Mouse (Mus musculus) intestine, postnatal 0 days (tissue): Measurements from ENCODE around the gene Slc9a4. TPM values are rescaled to one million over a fixed set of nuclear protein-coding genes. Genes with fewer than 3 reads are reported as not detected.
A peak's percentile ranks its signal among the peaks of the same experiment; 100 is the strongest.

ENCODE experiments used
- ATAC-seq: fragments of 200-750 bp; cut with Nextera tagmentation; 2 replicates; pipeline ENCODE4 v1.8.0; 2017; ENCODE audit warnings: mild to moderate bottlenecking, moderate TSS enrichment, moderate library complexity
- H3K27ac ChIP-seq: fragments of 300-500 bp; sonication (generic); 2 replicates; pipeline ENCODE4 v1.5.1; 2014; ENCODE audit warnings: mild to moderate bottlenecking, low read depth, low read length, moderate library complexity
- H3K27me3 ChIP-seq: fragments of 300-500 bp; sonication (generic); replicated peaks from 2 replicates; pipeline ENCODE4 v1.6.1; 2014; ENCODE audit warnings: low read length, mixed read lengths; ENCODE audit not compliant: control insufficient read depth, insufficient read depth
- H3K36me3 ChIP-seq: fragments of 300-500 bp; sonication (generic); 2 replicates; pipeline ENCODE4 v1.6.1; 2014; ENCODE audit warnings: mild to moderate bottlenecking, moderate library complexity; ENCODE audit not compliant: control insufficient read depth, insufficient read depth
- H3K4me1 ChIP-seq: fragments of 300-500 bp; sonication (generic); replicated peaks from 2 replicates; pipeline ENCODE4 v1.6.1; 2014; ENCODE audit warnings: antibody characterized with exemption, low read length, mixed read lengths; ENCODE audit not compliant: control insufficient read depth, insufficient read depth
- H3K4me2 ChIP-seq: fragments of 300-500 bp; sonication (generic); replicated peaks from 2 replicates; pipeline ENCODE4 v1.6.1; 2014; ENCODE audit warnings: low read depth, mild to moderate bottlenecking, moderate library complexity
- H3K4me3 ChIP-seq: fragments of 300-500 bp; sonication (generic); 2 replicates; pipeline ENCODE4 v1.5.1; 2014; ENCODE audit warnings: low read depth, low read length
- H3K9ac ChIP-seq: fragments of 300-500 bp; sonication (generic); 2 replicates; pipeline ENCODE4 v1.6.1; 2014; ENCODE audit warnings: mild to moderate bottlenecking, low read depth, low read length
- H3K9me3 ChIP-seq: fragments of 300-500 bp; sonication (generic); 2 replicates; pipeline ENCODE4 v1.6.1; 2016; ENCODE audit warnings: mixed run types; ENCODE audit not compliant: control insufficient read depth
- CTCF ChIP-seq: sonication (generic); IDR thresholded peaks from 2 replicates; pipeline ENCODE4 v1.5.1; 2016; ENCODE audit warnings: low read depth, mild to moderate bottlenecking, control low read depth, antibody characterized with exemption, moderate library complexity
- WGBS: fragments of 180-500 bp; shearing (Covaris S2); extraction: QIAGEN DNeasy Blood & Tissue Kit; methylation state at CpG from one replicate; pipeline ENCODE4 v1.1.7; 2014; 5-methylcytosine and 5-hydroxymethylcytosine counted together
- polyA plus RNA-seq: library from polyadenylated mRNA; unstranded; fragments of >200 nt; fragmentation: Nextera tagmentation; extraction: Ambion mirVana; gene quantifications from 2 replicates; pipeline ENCODE4 v1.2.1, GENCODE M21; 2015

The Slc9a4 gene
- polyA plus RNA-seq, 1 experiment from 2014 or later: 0.20 TPM

DNA sequence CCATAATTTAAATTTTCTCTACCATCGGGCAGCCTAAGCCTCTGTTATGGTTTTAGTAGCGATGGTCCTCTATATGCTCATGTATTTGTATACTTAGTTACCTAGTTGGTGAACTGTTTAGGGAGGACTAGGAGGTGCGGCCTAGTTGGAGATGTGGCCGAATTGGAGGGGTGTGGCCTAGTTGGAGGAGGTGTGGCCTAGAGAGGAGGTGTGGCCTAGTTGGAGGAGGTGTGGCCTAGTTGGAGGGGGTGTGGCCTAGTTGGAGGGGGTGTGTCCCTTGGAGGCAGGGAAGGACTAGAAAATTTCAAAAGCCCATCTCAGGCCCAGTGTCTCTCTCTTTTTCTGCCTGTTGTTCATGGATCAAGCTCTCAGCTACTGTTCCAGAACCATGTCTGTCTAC is 91.6 kb downstream of the Slc9a4 start:
- ATAC-seq: no peak
- WGBS: 94% methylated on average over 4 of the region's 4 CpGs

DNA sequence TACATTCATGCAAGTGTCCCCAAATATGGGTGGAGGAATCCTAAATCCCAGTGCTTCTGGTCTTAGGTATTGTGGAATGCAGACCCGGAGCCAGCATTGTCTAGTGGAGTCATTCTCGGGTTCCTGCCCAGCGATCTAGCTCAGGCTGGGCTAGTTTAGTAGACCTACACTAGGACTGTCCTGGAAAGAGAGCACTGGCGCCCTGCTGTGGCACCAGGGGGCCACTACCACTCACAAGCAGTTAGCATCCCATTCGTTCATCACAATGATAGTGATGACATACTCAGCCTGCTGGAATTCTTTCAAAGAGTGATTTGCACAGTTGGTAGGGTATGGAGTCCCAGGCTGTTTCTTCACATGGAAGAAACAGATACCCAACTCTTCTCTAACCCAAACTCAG is 97.4 kb downstream of the Slc9a4 start:
- no peak overlapping the region for H3K9ac ChIP-seq
- ATAC-seq: no peak
- no peaks in the 10 kb centered on the region for H3K4me1 ChIP-seq
- WGBS: 45% methylated on average over 5 of the region's 5 CpGs
- no peaks in the 10 kb centered on the region for H3K36me3 ChIP-seq
- no peaks in the 10 kb centered on the region for H3K9me3 ChIP-seq
- no peak overlapping the region for H3K4me2 ChIP-seq
- TF ChIP-seq CTCF: peak; percentile 64
- H3K4me3 ChIP-seq: no peak overlapping the region
- H3K27ac ChIP-seq: no peak overlapping the region
- H3K27me3 ChIP-seq: peaks cover 28% of the 10 kb centered on the region

More for the DNA sequence above, 91.6 kb downstream of the Slc9a4 start:
- TF ChIP-seq CTCF: no peak
- no peak overlapping the region for H3K9ac ChIP-seq
- H3K27me3 ChIP-seq: no peaks in the 10 kb centered on the region
- H3K4me1 ChIP-seq: no peaks in the 10 kb centered on the region
- H3K27ac ChIP-seq: no peak overlapping the region
- 0 out of 2 replicates have a peak, but pooled peaks cover 2% of the 10 kb centered on the region for H3K9me3 ChIP-seq
- H3K4me3 ChIP-seq: no peak overlapping the region
- H3K4me2 ChIP-seq: no peak overlapping the region
- no peaks in the 10 kb centered on the region for H3K36me3 ChIP-seq

Other genes with a start within 250 kb of the Slc9a4 start
- gene Il1rl1, start 150.5 kb upstream of the Slc9a4 start, polyA plus RNA-seq: 8.6 and 10.2 TPM in 2 replicates
- 4.4 and 6.4 TPM in 2 replicates for gene Il18r1, start 114.5 kb upstream of the Slc9a4 start, polyA plus RNA-seq
- 0.39 and 0.48 TPM in 2 replicates for gene Il18rap, start 64.7 kb upstream of the Slc9a4 start, polyA plus RNA-seq
- gene Slc9a2, start 100.5 kb downstream of the Slc9a4 start, polyA plus RNA-seq: 2.3 and 3.0 TPM in 2 replicates
- 7.6 and 7.8 TPM in 2 replicates for gene Mfsd9, start 210.6 kb downstream of the Slc9a4 start, polyA plus RNA-seq
- gene Tmem182, start 225.5 kb downstream of the Slc9a4 start, polyA plus RNA-seq: 0.05 and 0.16 TPM in 2 replicates